Mouse (Mus musculus): ENCODE measurements at regions not wholly inside any gene's neighbourhood (a gene's known extent, or its start where the extent isn't known, plus 50 kb on each side); places are given as distances from the start of the nearest gene placed in this dataset.
A peak's percentile ranks its signal among the peaks of the same experiment; 100 is the strongest.

GRCm38 (mm10) chr9:41579107-41580014 lies 417.9 kb upstream of the Ubash3b start:
- DNase-seq (ENCODE audit: extremely low spot score in 1 of 2, low spot score in 1 of 2), result peak; percentile 57 to 82

- peak in 1 of 2 experiments; percentile 55 for DNase-seq (ENCODE audit: extremely low spot score in 1 of 2, low spot score in 1 of 2)
Measured at GRCm38 (mm10) chr9:41578221-41579106, 417.0 kb upstream of the Ubash3b start.

- no peak for DNase-seq (ENCODE audit: extremely low spot score in 1 of 2, low spot score in 1 of 2)
Measured at GRCm38 (mm10) chr9:41577760-41578159, 416.3 kb upstream of the Ubash3b start.

GRCm38 (mm10) chr9:41575826-41576225 lies 414.3 kb upstream of the Ubash3b start:
- DNase-seq (ENCODE audit: extremely low spot score in 1 of 2, low spot score in 1 of 2), result no peak

- no peak for DNase-seq (ENCODE audit: extremely low spot score in 1 of 2, low spot score in 1 of 2)
Measured at GRCm38 (mm10) chr9:41570262-41570661, 408.8 kb upstream of the Ubash3b start.

GRCm38 (mm10) chr9:41566496-41566895 lies 405.0 kb upstream of the Ubash3b start:
- no peak for DNase-seq (ENCODE audit: extremely low spot score in 1 of 2, low spot score in 1 of 2)

GRCm38 (mm10) chr9:41565784-41566183 lies 404.3 kb upstream of the Ubash3b start:
- no peak for DNase-seq (ENCODE audit: extremely low spot score in 1 of 2, low spot score in 1 of 2)

GRCm38 (mm10) chr9:41563376-41563775 lies 401.9 kb upstream of the Ubash3b start:
- no peak for DNase-seq (ENCODE audit: extremely low spot score in 1 of 2, low spot score in 1 of 2)

GRCm38 (mm10) chr9:41558456-41558855 lies 397.0 kb upstream of the Ubash3b start:
- no peak for DNase-seq (ENCODE audit: extremely low spot score in 1 of 2, low spot score in 1 of 2)

GRCm38 (mm10) chr9:41556888-41557287 lies 395.4 kb upstream of the Ubash3b start:
- peak in 1 of 2 experiments; percentile 68 for DNase-seq (ENCODE audit: extremely low spot score in 1 of 2, low spot score in 1 of 2)

GRCm38 (mm10) chr9:41545776-41546175 lies 384.3 kb upstream of the Ubash3b start:
- peak in 1 of 2 experiments; percentile 23 for DNase-seq (ENCODE audit: extremely low spot score in 1 of 2, low spot score in 1 of 2)

- no peak for DNase-seq (ENCODE audit: extremely low spot score in 1 of 2, low spot score in 1 of 2)
Measured at GRCm38 (mm10) chr9:41542511-41542910, 381.0 kb upstream of the Ubash3b start.

GRCm38 (mm10) chr9:41541327-41541726 lies 379.8 kb upstream of the Ubash3b start:
- no peak for DNase-seq (ENCODE audit: extremely low spot score in 1 of 2, low spot score in 1 of 2)

GRCm38 (mm10) chr9:41532786-41533185 lies 371.3 kb upstream of the Ubash3b start:
- no peak for DNase-seq (ENCODE audit: extremely low spot score in 1 of 2, low spot score in 1 of 2)

- no peak for DNase-seq (ENCODE audit: extremely low spot score in 1 of 2, low spot score in 1 of 2)
Measured at GRCm38 (mm10) chr9:41532290-41532689, 370.8 kb upstream of the Ubash3b start.

- no peak for DNase-seq (ENCODE audit: extremely low spot score in 1 of 2, low spot score in 1 of 2)
Measured at GRCm38 (mm10) chr9:41531596-41531995, 370.1 kb upstream of the Ubash3b start.

- peak in 1 of 2 experiments; percentile 23 for DNase-seq (ENCODE audit: extremely low spot score in 1 of 2, low spot score in 1 of 2)
Measured at GRCm38 (mm10) chr9:41526126-41526525, 364.6 kb upstream of the Ubash3b start.

GRCm38 (mm10) chr9:41525534-41525933 lies 364.0 kb upstream of the Ubash3b start:
- no peak for DNase-seq (ENCODE audit: extremely low spot score in 1 of 2, low spot score in 1 of 2)

- DNase-seq (ENCODE audit: extremely low spot score in 1 of 2, low spot score in 1 of 2), result peak; percentile 5 to 44
Measured at GRCm38 (mm10) chr9:41524591-41524990, 363.1 kb upstream of the Ubash3b start.

- DNase-seq (ENCODE audit: extremely low spot score in 1 of 2, low spot score in 1 of 2), result no peak
Measured at GRCm38 (mm10) chr9:41523969-41524368, 362.5 kb upstream of the Ubash3b start.

GRCm38 (mm10) chr9:41522302-41522701 lies 360.8 kb upstream of the Ubash3b start:
- no peak for DNase-seq (ENCODE audit: extremely low spot score in 1 of 2, low spot score in 1 of 2)

All from frontal cortex, adult 2 months (tissue).